Mouse (Mus musculus) gastrocnemius, postnatal 14 days (tissue): ENCODE results near the gene Topbp1. TPM values are rescaled to one million over a fixed set of nuclear protein-coding genes. Genes with fewer than 3 reads are reported as not detected.

Experiments
- DNase-seq: peaks from one replicate; pipeline ENCODE4 v3.0.0; 2021; ENCODE audit warnings: mixed read lengths
- intact Hi-C: fragments of 180-260 bp; cut with DNase I; formaldehyde crosslinking; loops from one replicate; pipeline ENCODE4 v1.15.1; 2025; ENCODE audit warnings: low total_unique reads
- total RNA-seq, 2 experiments: library from RNA; stranded (reverse); gene quantifications; 2 replicates each; pipeline ENCODE4 v1.2.3; 2021

The Topbp1 gene
- total RNA-seq, 2 experiments from 2014 or later: 8.6 to 10.0 TPM

- intact Hi-C loops: no loop called here
Measured at GRCm38 (mm10) chr9:103382989-103383388, 78.0 kb downstream of the Topbp1 start.

GRCm38 (mm10) chr9:103383576-103383975, 78.6 kb downstream of the Topbp1 start:
- intact Hi-C loops: no loop called here
- no peak for DNase-seq

More at GRCm38 (mm10) chr9:103382989-103383388, 78.0 kb downstream of the Topbp1 start:
- DNase-seq: no peak

- DNase-seq: no peak
- intact Hi-C loops: no loop called here
Measured at GRCm38 (mm10) chr9:103384141-103384796, 79.3 kb downstream of the Topbp1 start.

GRCm38 (mm10) chr9:103385600-103385999, 80.6 kb downstream of the Topbp1 start:
- intact Hi-C loops: no loop called here

GRCm38 (mm10) chr9:103386573-103386972, 81.6 kb downstream of the Topbp1 start:
- intact Hi-C loops: no loop called here
- no peak for DNase-seq

More at GRCm38 (mm10) chr9:103385600-103385999, 80.6 kb downstream of the Topbp1 start:
- DNase-seq: no peak

GRCm38 (mm10) chr9:103387011-103387653, 82.1 kb downstream of the Topbp1 start:
- DNase-seq: no peak
- intact Hi-C loops: no loop called here

GRCm38 (mm10) chr9:103389261-103389660, 84.2 kb downstream of the Topbp1 start:
- intact Hi-C loops: no loop called here
- DNase-seq: no peak

- intact Hi-C loops: no loop called here
- no peak for DNase-seq
Measured at GRCm38 (mm10) chr9:103391796-103392372, 86.9 kb downstream of the Topbp1 start.

- intact Hi-C loops: no loop called here
- DNase-seq: no peak
Measured at GRCm38 (mm10) chr9:103393256-103393655, 88.2 kb downstream of the Topbp1 start.

GRCm38 (mm10) chr9:103398509-103399157, 93.6 kb downstream of the Topbp1 start:
- DNase-seq: no peak
- intact Hi-C loops: no loop called here

Other genes starting within 250 kb of the Topbp1 start
- gene Rab6b, start 193.4 kb upstream of the Topbp1 start, total RNA-seq: under 1 TPM; 0.78 to 0.96 TPM
- gene Srprb, start 103.1 kb upstream of the Topbp1 start, total RNA-seq: 10 to 100 TPM; 13.8 to 16.6 TPM
- gene Gm20425, start 74.9 kb upstream of the Topbp1 start, total RNA-seq: 1 to 10 TPM; 2.8 to 3.2 TPM
- 10 to 100 TPM in 1 of 2 experiments, 1 to 10 TPM in 1; 6.1 to 10.4 TPM for gene Trf, start 74.8 kb upstream of the Topbp1 start, total RNA-seq
- gene 1300017J02Rik, start 133 bp upstream of the Topbp1 start, total RNA-seq: under 1 TPM; 0.12 to 0.91 TPM
- gene Cdv3, start 60.6 kb downstream of the Topbp1 start, total RNA-seq: 100 to 1,000 TPM; 105 to 121 TPM
- under 1 TPM; 0.37 to 0.42 TPM for gene Bfsp2, start 175.2 kb downstream of the Topbp1 start, total RNA-seq